Mouse (Mus musculus) cerebellum, adult 2 months (tissue): Measurements from ENCODE around the gene Oasl1.

Experiments
- CTCF ChIP-seq: fragments of 200-500 bp; IDR thresholded peaks from 2 replicates; pipeline ENCODE4 v1.5.1; 2011; ENCODE audit warnings: low read depth, mild to moderate bottlenecking, control low read depth, low read length, moderate library complexity, borderline replicate concordance; ENCODE audit not compliant: insufficient read depth
- POLR2A ChIP-seq: fragments of 200-500 bp; IDR thresholded peaks from 2 replicates; pipeline ENCODE4 v1.6.1; 2011; ENCODE audit warnings: low read length, control low read depth, borderline replicate concordance; ENCODE audit not compliant: insufficient read depth

DNA sequence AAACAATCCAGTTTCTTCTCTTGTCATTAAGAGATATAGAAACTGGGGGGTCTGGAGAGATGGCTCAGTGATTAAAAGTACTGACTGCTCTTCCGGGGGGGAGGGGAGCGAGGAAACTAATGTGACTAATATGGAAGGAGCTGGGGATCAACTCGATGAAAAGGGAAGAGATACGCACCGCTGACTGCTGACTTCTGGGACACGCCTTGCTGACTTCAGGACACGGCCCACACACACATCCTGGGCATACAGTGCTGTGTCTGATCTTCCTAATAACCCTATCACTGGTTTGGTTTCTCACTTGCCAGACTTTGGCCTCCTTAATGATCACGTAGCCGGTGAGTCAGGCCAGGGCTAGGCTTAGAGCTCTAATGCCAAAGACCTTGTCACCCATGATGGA lies 3.7 kb downstream of the Oasl1 start:
- TF ChIP-seq CTCF, result no peak
- TF ChIP-seq POLR2A, result no peak
